Mouse (Mus musculus) adrenal gland, postnatal 0 days (tissue): ENCODE data around the gene Acaa1b. TPM values are rescaled to one million over a fixed set of nuclear protein-coding genes. Genes with fewer than 3 reads are reported as not detected.

ENCODE experiments used
- polyA plus RNA-seq: library from polyadenylated mRNA; unstranded; fragments of >200 nt; fragmentation: Nextera tagmentation; extraction: Ambion mirVana; gene quantifications from 2 replicates; pipeline ENCODE4 v1.2.1, GENCODE M21; 2015

Gene Acaa1b
- polyA plus RNA-seq: 11.8 and 14.9 TPM in 2 replicates

DNA sequence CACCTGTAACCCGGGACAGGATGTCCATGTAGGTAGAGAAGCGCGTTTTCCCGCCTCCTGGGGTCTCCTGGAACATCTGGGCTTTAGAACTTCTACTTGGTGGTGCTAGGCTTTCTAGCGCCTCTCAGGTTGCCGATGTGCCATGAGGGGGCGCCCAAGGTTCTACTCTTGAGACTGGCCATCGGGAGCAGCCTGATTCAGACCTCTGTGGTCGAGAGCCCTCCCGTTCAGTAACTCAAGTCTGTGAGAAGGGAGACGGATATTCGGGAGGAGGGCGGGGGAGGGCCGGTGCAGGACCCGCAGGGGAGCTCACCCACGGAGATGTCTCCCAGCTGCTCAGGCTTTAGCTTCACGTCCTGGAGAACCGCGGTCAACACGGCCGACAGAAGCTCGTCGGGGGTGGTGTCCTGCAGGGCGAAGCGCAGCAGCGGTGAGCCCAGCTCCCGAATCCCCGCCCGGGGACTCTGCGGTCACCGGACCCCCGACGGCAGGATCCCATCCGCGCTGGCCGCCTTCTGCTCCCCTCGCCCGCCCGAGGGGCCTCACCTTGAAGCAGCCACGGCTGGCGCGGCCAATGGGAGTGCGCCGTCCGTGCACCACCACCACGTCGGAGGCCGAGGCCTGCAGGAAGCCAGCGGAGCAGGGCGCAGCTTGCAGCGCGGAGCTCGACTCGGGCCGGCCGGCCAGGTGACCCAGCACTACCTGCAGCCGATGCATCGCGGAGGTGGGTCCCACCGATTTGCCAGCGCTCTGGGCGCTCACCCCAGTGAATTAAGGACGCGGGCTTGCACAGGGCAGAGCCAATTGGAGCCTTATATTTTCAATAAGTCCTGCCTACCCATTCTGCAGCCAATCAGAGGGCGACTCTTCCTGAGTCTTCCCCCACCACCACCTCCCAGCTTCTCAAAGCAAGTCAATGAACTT, at the start of gene Acaa1b:
TSS of gene Acaa1b (minus strand) at position 816 of the 924 bp plus-strand sequence.

DNA sequence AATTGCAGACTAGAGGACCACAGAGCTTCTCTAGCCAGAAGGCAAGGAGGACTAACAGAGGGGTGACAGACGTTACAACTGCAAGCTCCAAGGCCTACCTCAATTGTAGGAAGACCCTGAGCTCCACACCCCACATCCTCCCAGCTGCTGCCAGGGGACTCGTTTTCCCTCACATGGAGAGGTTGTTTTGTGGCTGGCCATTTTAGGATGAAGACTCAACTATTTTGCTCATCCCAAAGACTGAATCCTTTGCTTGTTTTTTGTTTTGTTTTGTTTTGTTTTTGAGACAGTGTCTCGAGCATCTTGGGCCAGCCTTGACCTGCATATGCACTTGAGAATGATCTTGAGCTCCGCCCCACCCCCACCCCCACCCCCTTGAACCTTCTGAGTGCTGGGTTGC, 2.0 kb upstream of the Acaa1b start, which contains the start of gene Gm47289:
TSS of gene Gm47289 (plus strand) at position 301 of the 400 bp plus-strand sequence.

DNA sequence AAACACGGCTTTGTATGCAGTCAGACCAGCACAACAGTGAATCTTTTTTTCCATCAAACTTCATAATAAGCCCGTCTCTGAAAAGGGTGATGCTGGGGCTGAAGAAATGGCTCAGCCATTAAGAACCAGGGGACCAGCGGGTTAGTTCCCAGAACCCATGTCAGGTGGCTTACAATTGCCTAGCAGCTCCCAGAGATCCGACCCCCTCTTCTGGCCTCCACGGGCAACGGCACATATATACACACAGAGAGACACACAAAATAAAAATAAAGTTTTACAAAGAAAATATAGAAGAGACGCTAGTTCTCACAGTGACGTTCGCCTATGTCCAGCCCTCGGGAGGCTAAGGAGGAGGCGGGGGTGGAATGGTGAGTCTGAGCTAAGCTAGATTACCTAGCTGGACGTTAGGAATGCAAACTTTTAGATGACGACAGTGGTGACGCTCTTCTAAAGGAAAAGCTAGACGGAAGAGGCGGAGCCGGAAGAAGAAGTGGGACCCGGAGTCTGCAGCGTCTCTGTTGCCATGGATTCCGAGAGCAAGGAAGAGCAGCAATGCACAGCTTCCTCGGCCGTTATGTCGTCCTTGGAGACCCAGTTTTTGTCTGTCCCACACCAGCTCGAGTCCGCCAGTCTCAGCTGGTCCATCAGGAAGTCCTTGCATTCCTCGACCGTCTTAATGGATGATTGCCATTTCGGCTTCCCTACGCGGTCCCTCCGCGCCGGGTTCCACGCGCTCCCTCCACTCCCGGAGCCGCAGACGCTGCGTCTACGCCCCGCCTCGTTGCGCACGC, 54.7 kb downstream of the Acaa1b start, which contains the start of gene Dlec1:
TSS of gene Dlec1 (plus strand) at position 487 of the 791 bp plus-strand sequence.

Other genes with a start within 250 kb of the Acaa1b start
- 6.2 and 8.7 TPM in 2 replicates for gene Ctdspl, start 230.6 kb downstream of the Acaa1b start, polyA plus RNA-seq
- 7.4 and 7.5 TPM in 2 replicates for gene Vill, start 104.3 kb downstream of the Acaa1b start, polyA plus RNA-seq
- gene Plcd1, start 63.6 kb downstream of the Acaa1b start, polyA plus RNA-seq: 11.3 and 13.8 TPM in 2 replicates
- gene Dlec1, start 54.6 kb downstream of the Acaa1b start, polyA plus RNA-seq: 0.05 and 1.0 TPM in 2 replicates
- gene Gm47289, start 2.1 kb upstream of the Acaa1b start, polyA plus RNA-seq: not detected in 2 replicates
- gene Slc22a13, start 52.0 kb upstream of the Acaa1b start, polyA plus RNA-seq: 0.19 TPM in 1 of 2 replicates, not detected in the other
- gene Oxsr1, start 165.3 kb upstream of the Acaa1b start, polyA plus RNA-seq: 6.9 and 7.5 TPM in 2 replicates
- gene Acaa1a, start 182.6 kb upstream of the Acaa1b start, polyA plus RNA-seq: 92.9 and 125 TPM in 2 replicates
- 34.7 and 35.9 TPM in 2 replicates for gene Myd88, start 184.3 kb upstream of the Acaa1b start, polyA plus RNA-seq
- 2.1 and 3.4 TPM in 2 replicates for gene Xylb, start 200.3 kb upstream of the Acaa1b start, polyA plus RNA-seq
- gene Slc22a14, start 208.5 kb upstream of the Acaa1b start, polyA plus RNA-seq: 0.36 and 0.50 TPM in 2 replicates
- gene Acvr2b, start 245.0 kb upstream of the Acaa1b start, polyA plus RNA-seq: 10.6 and 16.6 TPM in 2 replicates